Mouse (Mus musculus) right cerebral cortex, postnatal 25 days (tissue): ENCODE results near the gene Tssk4.

ENCODE experiments used
- DNase-seq: peaks from one replicate; pipeline ENCODE4 v3.0.0; 2022

The Tssk4 gene

GRCm38 (mm10) chr14:55649884-55650283 lies at the start of gene Tssk4:
Gene Tssk4, plus strand, starts transcription at chr14:55650184.
- DNase-seq, result no peak

GRCm38 (mm10) chr14:55603271-55603632 lies 46.7 kb upstream of the Tssk4 start, which contains the start of gene Irf9:
Gene Irf9, plus strand, starts transcription at chr14:55603571.
- no peak for DNase-seq

- DNase-seq, result peak; percentile 84
Observed at GRCm38 (mm10) chr14:55603633-55604576, 46.1 kb upstream of the Tssk4 start.

- no peak for DNase-seq
Observed at GRCm38 (mm10) chr14:55604823-55605222, 45.2 kb upstream of the Tssk4 start.

- no peak for DNase-seq
Observed at GRCm38 (mm10) chr14:55605743-55606459, 44.1 kb upstream of the Tssk4 start.

GRCm38 (mm10) chr14:55608339-55608738 lies 41.6 kb upstream of the Tssk4 start:
- no peak for DNase-seq

- no peak for DNase-seq
Observed at GRCm38 (mm10) chr14:55613346-55613745, 36.6 kb upstream of the Tssk4 start.

GRCm38 (mm10) chr14:55614565-55615178 lies 35.3 kb upstream of the Tssk4 start:
- DNase-seq, result no peak

- DNase-seq, result no peak
Observed at GRCm38 (mm10) chr14:55615876-55616275, 34.1 kb upstream of the Tssk4 start.

GRCm38 (mm10) chr14:55616844-55617243 lies 33.1 kb upstream of the Tssk4 start:
- no peak for DNase-seq

- DNase-seq, result no peak
Observed at GRCm38 (mm10) chr14:55617822-55618221, 32.2 kb upstream of the Tssk4 start, which contains the start of gene Rec8. Gene Rec8, plus strand, starts transcription at chr14:55618037.

- no peak for DNase-seq
Observed at GRCm38 (mm10) chr14:55618486-55619195, 31.3 kb upstream of the Tssk4 start.

GRCm38 (mm10) chr14:55628077-55628827 lies 21.7 kb upstream of the Tssk4 start:
- no peak for DNase-seq

- no peak for DNase-seq
Observed at GRCm38 (mm10) chr14:55629312-55629711, 20.7 kb upstream of the Tssk4 start.

- DNase-seq, result no peak
Observed at GRCm38 (mm10) chr14:55634874-55635522, 15.0 kb upstream of the Tssk4 start.

- DNase-seq, result peak; percentile 88
Observed at GRCm38 (mm10) chr14:55635523-55636007, 14.4 kb upstream of the Tssk4 start, which contains the start of gene Ipo4. Gene Ipo4, minus strand, starts transcription at chr14:55635957.

- DNase-seq, result no peak
Observed at GRCm38 (mm10) chr14:55637795-55638194, 12.2 kb upstream of the Tssk4 start, which contains the start of gene Gm49378. Gene Gm49378, minus strand, starts transcription at chr14:55637895.

- no peak for DNase-seq
Observed at GRCm38 (mm10) chr14:55640816-55641215, 9.2 kb upstream of the Tssk4 start.

GRCm38 (mm10) chr14:55641291-55641690 lies 8.7 kb upstream of the Tssk4 start:
- DNase-seq, result no peak

- DNase-seq, result no peak
Observed at GRCm38 (mm10) chr14:55642679-55643059, 7.3 kb upstream of the Tssk4 start.
